Mouse (Mus musculus): ENCODE data around the gene Layn.

The Layn gene

DNA sequence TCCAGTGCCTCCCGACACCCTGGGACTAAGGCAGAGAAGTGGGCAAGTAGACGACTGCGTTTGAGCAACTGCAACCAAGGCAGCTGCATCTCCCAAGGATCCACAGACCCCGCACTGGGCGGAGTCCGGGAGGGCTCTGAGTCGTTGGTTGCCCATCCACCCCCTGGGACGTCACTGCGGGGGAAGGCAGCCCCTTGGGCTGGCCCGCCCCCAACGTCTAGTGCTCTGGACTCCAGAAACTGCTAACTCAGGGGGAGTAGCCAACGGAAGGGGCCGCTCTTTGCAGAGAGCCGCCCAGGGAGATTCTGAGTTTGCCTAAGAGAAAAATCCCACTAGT is at the start of gene Layn:
Gene Layn, minus strand, starts transcription at position 116 of the 337 bp plus-strand sequence.
- DNase-seq (ENCODE audit: low spot score) = peak; percentile 39

DNA sequence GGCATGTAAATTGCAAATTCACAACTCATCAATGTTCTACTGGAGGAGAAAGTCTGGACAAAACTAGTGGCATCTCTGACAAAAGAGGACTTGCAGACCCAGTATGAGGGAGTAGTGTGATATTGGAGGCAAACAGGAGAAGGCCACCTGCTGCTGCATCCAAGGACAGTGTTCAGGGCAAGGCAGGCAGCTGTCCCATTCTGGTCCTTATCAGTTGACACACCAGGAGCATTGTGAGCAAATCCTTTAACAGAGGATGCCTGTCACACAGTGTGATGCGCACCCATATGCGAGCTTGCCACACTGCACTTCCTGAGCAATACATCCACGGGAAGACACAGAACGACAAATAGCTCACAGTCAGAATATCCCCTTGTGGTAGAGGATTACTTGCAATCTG is 37.9 kb upstream of the Layn start:
- DNase-seq (ENCODE audit: low spot score) = no peak

DNA sequence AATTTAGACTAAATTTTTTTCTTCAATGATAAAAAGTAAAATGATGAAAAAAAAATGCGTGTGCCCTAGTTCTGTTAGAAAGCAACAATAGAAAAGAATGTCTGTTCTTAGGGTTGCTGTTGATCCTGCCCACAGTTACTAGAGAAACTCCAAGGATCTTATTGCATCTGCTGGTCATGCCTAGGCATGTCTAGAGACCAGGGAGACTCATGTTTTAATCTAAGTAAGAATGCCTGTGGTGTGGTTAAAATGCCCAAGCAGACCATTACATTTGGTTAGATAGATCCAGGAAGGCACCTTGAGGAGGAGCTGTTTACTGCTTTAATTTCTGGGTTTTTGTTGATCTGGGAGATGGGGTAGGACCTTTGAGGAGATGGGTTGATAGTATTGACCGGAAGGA is 28.9 kb upstream of the Layn start:
- no peak for DNase-seq (ENCODE audit: low spot score)

DNA sequence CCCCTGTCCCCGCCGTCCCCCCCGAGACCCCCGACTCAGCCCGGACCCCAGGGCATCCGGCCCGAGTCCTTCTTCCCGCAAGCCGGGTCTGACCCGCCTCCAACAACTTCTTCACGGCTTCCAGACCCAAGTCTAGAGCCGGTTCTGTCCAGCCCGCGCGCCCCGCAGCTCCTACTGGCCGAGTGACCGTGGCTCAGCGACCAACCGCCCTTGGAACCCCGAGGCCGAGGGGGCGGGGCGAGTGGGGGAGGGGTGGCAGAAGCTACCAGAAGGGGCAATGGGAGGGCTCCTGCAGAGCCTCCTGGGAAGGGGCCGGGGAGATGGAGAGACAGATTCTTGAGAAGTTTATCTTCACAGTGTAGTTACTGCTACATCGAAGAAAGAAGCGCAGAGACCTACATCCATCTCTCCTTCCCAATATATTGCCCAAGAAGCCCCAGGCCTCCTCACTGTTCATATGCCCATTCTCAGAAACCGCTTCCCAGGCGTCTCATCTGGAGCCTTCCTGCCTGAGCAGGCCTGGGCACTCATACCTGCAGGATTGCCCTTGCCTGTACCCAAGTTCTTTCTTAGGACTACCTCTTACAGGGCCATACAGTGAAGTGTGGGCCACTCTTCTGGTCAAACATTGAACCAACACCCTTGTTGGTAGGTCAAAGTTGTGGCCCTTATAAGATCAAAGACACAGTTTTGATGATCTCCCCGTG is 27.1 kb upstream of the Layn start:
- DNase-seq (ENCODE audit: low spot score) = peak; percentile 18

DNA sequence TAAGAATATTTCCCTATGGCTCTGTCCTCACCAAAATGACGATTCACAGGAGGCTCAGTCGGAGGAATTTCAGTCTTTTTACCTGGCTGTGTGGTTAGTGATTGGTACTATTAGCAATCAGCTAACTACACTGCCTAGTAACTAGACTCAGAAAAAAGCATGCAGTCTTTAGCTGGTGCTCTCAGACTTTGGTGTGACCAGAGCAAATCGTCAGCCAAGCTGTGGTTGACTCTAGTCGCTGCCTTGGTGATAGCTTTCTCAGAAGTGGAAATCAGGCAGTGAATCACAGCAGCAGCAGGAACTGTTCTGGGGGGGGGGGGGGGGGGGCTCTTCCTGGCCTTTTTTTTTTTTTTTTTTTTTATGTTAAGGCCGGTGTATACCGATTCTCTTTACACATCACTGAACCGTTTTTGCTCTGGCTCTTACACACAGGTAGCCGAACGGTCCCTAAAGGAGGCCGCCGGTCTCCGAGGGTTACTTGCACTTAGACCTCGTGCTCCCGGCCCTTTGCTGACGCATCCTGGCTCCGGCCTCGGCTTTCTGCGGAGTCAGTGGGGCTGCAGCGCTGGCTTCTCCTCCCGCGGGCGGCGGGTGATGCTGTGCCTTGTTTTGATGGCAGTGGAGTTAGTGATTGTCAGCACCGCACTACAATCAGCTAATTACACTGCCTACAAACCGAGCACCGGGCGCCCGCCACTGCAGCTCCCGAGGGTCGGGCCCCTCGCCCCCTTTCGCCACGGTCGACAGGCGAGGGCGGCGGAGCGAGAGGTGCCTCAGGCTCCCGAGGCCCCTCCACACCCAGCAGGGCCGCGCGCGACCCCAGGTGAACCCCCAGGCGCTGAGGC is 26.3 kb upstream of the Layn start:
- DNase-seq (ENCODE audit: low spot score) = peak; percentile 24

DNA sequence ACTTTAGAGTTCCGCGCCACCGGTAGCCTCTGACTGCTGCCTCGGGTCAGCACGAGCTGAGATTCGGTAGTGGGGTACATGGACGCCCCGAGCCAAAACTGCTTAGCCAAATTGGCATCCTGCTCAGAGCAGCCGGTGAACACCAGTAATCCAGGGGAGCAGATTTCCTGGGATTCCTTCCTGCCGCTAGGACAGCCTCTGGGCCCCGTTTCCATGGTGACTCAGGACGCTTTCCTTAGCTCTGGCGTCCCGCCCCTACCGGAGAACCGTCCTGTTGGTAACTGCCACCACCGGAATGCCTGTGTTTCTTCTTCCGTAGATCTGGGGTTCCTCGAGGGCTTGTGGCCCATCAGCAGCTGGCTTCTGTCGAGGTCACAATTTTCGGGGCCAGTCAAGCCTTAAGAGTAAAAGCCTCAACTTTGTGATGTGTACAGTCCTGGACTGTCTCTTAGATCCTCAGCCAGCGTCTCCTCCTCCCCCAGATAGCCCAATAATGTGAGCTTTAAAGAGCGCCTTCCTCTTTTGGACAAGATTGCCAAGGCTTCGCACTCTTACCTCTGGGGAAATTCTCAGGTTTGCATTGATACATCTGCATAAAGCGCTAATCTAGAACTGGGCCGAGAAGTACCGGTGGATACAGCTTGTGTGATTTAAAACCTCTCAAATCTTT is 25.0 kb upstream of the Layn start, which contains the start of gene 4833427G06Rik:
Gene 4833427G06Rik, minus strand, starts transcription at position 323 of the 670 bp plus-strand sequence.
- DNase-seq (ENCODE audit: low spot score) = no peak

DNA sequence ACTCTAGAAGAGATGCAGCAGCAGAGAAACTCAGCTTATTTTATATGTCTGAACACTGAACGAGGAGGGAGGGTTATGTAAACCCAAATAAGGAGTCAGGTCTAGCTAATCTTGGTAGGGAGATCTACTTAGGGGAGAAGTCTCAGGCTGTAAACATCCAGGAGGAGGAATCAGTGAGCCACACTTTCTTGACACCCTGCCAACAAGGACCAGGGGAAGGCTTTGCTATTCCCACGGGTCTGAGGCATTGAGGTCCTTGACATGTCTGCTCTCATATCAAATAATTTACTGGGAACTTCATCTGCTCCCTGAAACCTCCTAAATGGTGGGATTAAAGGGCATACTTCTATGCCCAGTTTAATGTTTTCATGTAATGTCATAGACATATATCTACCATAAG is 19.4 kb upstream of the Layn start:
- no peak for DNase-seq (ENCODE audit: low spot score)

DNA sequence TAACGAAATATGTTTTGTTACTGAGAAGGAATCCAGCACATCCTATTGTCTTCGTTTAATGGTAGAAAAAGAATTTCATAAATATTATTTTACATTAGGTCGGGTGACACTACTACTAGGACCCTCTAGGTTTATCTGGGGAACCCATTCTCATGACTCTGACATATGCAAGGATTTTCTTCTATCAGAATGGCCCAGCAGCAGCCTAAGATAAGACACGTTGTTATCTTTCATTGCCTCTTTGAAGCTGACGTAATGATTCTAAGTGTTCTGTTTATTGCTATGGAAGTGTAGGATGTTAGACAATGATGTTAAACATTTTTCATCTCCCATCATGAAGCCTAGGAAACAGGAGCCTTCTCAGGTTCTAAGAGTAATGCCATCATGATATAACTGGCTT is 16.8 kb upstream of the Layn start:
- no peak for DNase-seq (ENCODE audit: low spot score)

DNA sequence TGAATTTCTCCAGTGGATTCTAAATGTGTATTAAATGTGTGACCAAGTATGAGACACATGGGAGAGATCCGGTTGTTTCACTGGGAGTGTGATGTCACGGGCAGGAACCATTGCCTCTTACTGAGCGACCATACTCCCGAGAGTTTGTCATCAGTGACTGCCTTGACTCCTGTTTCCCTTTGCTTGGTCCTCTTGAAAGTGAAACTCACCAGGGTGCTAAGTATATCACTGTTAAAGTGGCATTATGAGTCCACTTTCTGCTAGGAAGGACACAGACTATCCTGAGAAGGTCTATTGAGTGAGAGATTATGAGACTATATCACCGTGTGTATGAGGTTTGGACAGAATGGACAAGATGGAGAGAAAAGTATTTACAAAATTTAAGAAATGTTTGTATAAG is 4.7 kb upstream of the Layn start:
- DNase-seq (ENCODE audit: low spot score) = no peak

DNA sequence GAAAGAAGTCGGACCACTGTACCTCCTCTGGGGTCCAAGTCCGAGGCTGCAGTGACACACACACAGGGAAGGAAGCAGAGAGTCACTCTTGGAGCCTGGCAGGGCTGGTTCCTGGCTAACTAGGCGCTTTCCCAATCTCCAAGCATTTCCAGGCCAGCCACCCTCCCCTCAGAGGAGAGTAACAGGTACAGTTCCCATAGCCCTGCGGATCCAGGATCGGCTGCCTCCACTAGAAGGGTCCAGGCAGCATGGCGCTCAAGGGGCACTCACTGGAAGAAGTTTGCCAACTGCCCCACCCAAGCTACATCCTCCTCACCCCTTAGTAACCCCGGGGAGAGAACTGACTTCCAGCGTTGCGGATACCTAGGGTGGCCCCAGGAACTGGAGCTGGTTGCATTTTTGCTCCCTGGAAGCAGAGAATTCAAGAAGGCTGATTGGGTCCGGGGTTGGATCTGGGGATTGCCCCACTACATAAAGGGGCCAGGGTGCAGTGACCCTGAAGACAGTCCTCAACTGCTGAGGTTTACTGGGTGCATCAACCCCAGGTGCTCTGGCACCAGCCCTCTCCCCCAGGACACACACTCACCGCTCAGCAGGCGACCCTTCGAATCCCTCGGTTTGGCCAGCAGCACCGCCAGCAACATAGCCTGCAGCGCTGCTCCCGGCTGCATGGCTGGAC is 455 bp downstream of the Layn start:
- DNase-seq (ENCODE audit: low spot score) = no peak

DNA sequence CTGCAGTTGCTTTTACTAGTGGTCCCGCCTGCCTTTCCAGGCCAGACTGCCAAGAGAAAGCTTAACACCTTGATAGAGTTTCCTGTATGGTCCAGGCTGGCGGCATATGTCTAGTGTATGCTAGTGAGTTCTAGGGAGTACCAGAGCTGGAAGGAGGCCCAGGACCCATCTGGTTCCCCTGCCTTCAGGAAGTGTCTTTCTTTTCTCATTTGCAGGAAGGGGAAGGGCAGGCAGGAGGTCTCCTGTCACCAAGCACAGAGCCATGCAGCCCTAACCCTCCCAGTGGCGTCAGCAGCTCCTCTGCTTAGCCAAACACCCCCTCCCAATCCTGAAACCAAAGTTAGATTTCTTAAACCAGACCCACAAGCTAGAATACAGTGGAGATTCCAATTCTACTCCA is 1.1 kb downstream of the Layn start:
- DNase-seq (ENCODE audit: low spot score) = no peak

DNA sequence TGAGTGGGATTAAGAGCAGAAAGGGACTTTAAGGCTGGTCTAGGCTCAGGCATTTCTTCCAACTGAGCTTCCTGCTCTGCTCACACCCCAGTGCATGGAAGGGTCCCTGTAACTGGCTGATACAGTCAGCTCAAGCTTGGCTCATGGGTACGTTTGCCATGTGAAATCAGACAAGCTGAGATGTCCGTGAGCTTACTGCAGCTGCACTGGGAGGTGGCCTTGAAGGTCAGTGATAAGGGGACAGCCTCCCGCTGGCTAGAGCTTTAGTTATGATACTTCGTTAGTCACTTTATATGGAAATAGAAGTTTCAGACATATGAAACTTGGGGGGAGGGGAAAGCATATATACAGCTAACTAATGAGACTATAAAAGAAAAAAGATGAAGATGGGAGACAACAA is 6.1 kb downstream of the Layn start:
- DNase-seq (ENCODE audit: low spot score) = no peak

DNA sequence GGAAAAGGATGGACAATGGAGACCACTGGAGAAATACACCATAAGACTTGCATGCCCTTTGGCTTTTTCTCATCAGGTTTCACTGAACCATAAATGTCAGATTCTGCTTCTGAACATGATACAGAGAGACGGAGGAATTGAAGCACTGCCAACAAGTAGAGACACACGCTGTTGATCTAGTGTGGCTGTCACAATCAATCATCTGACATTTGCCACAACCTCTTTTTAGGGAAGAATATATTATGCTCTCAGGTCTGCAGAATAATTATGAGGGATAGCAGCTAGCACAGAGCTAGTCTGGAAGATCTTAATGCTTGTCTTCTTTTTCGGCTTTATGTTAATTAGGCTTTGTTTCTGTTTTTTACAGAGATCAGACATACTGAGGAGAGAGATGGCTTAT is 8.7 kb downstream of the Layn start:
- DNase-seq (ENCODE audit: low spot score) = no peak

DNA sequence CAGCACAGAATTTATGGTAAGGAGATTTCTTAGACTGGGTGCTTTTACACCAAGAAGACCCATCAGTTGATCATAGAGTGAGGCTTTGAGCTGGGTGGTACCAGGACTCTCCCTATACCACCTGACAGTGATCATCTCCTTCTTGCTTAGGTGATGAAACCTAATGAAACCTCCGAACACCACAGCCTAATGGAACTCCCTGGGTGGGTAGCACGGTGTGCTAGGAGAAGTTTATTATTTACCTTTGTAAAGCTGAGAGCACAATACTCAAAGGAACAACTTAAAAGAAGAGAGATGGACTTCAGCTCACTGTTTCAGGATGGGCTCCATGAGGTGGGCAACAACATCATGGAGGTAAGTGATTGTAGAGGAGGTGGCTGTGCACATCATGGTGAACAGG is 16.3 kb downstream of the Layn start, which contains the start of gene Btg4:
Gene Btg4, plus strand, starts transcription at position 301 of the 400 bp plus-strand sequence.
- DNase-seq (ENCODE audit: low spot score) = no peak

DNA sequence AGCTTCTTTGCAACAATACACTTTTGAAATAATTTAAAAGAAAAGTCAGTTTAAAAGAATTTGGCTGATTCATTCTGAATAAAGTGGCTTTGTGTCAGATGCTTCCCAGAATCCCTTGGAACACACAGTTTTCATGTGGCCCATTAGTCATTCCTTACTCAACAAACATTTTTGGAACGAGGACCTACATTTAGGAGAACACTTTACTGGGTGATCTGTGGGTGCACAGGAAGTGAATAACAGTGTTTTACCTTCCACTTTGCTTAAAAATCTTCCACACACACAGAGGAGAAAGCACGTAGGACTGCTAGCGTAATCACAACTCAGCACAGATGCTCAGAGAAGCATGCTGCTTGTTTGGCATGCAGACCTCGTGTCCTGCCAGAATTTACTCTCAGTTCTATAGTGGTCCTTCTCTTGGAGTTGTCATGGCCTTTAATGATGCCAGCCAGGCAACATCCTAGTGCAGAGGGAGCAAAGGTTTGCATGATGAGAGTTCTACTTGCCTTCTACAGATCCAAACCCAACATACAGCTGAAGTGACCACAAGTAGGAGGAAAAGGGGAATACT is 17.9 kb downstream of the Layn start:
- no peak for DNase-seq (ENCODE audit: low spot score)

DNA sequence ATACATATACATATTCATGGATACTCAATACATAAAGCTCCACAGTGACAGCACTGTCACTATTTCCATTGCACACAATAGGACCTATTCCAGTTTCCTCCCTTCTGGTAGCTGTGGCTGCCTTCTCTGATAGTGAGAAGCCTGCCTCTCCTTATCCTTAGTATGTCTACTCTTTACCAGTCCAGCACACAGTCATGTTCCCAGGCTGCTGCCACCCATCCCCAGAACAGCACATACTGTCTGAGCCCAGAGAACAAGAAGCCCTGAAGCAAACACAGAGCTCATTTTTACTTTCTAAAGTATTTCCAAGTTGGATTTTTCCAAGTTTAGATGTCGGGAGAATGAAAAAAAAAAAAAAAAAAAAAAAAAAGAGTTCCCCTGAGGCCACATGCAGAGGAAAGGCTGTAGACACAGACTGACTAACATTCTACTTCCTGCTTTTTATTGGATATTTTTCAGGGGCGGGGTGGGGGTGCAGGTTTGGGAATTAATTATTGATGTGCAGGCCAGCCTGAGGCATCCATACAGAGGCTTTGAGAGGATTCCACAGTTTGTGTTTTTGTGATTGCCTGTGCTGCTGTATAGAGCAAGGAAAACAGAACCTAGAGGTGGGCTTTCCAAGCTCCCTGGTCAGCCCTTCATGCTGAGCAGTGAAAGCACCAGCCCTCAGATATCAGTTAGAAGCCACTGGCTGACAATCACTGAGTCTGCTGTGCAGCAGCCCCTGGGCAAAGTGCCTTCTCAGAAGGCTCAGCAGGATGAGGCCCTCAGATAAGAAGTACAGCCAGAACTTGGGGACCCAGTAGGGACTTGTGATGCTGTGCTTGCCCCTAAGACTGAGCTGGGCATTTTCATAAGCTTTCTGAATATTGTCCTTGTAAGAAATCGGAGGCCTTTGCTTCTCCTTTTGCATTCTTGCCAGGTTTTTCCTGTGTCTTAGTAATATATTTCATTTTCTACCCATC is 20.3 kb downstream of the Layn start:
- no peak for DNase-seq (ENCODE audit: low spot score)

DNA sequence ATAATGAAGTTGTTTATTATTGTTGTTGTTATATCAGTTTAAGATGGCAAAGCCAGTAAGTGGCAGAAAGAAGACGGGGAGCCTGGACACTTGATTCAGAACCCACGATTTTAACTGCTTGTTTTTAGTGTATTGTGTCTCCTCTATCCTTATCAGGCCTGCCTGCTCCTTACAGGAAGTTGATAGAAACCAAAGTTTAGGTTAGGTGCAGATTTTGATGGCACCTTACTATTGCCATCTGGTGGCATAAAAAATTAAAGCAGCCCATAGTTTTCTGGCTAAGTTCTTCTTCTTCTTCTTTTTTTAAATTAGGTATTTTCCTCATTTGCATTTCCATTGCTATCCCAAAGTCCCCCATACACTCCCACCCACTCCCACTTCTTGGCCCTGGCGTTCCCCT is 24.7 kb downstream of the Layn start:
- DNase-seq (ENCODE audit: low spot score) = no peak

DNA sequence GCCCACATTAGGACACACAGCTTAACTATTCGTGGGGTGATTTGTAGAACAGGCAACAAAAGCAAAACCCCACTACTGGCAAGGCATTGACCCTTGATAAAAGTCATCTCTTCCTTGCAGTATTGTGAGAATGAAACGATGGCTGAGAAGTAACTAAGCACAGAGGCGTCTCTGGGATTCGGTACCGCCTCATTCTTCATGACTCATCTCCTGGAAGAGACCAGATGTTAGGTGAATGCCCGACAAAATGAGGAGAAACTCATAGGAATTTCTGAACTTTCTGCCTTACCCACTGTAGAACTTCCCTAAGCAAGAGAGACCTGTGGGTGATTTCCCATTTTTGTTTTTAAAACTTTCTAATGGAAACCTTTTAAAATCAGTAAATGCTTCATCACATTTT is 34.8 kb downstream of the Layn start:
- no peak for DNase-seq (ENCODE audit: low spot score)

DNA sequence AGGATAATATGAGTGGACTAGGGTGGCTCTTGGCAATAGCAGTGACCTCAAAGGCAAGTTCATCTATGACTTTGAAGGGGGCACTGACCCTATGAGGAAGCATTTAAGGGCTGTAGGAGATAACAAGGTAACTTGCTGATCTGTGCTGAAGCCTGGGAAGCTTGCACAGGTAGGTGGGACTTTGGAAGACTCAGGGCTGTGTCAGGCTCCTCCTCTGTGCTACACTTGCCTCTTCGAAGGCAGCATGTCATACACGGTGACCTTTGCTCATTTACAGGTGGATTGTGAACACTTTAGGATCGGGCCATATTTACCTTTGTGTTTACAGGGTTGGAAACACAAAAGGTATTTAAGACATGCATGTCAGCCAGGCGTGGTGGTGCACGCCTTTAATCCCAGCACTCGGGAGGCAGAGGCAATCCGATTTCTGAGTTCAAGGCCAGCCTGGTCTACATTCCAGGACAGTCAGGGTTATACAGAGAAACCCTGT is 35.4 kb downstream of the Layn start:
- DNase-seq (ENCODE audit: low spot score) = no peak

DNA sequence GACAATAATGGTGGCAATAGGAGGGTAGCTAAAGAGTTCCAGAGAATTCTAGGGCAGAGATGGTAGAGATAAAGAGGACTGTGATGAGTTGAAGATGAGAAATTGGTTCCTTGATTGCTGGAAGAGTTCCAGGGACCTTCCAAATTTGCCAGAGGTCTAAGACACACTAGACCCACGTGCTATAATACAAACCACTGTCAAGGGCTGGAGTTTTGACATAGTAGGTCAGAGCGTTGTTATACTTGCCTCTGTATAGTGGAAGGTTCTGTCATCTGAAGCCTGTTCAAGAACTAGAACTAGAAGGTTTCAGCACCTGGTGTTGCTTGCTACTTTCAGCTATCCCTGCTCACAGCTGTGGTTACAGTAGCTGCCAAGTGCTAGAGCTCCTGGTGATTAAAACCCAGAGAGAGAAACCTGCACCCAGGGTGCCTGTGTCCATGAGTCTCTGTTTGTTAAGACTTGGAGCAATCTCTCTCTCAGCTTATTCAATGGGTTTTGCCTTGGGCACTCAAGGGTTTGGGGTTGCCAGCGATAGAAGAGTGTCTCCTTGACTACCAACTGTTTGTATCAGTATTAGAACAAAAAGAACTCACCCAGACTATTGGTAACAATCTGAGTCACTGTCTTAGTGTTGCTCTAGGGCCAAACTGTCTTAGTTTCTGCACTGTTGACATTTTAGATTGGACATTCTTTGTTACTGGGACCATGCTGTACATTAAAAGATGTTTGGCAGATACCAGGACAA is 43.9 kb downstream of the Layn start:
- DNase-seq (ENCODE audit: low spot score) = no peak
